Mouse (Mus musculus) CH12.LX (cell line): ENCODE measurements around the gene Bcl2l15.

Experiments used
- JUN ChIP-seq: IDR thresholded peaks from 2 replicates; pipeline ENCODE4 v1.6.1; 2011; ENCODE audit warnings: low read depth, mild to moderate bottlenecking, low read length, improper control_type of control experiment, moderate library complexity; ENCODE audit not compliant: insufficient read depth
- MAX ChIP-seq: IDR thresholded peaks from 2 replicates; pipeline ENCODE4 v1.6.1; 2011; ENCODE audit warnings: low read length, improper control_type of control experiment
- MAZ ChIP-seq: IDR thresholded peaks from 2 replicates; pipeline ENCODE4 v1.6.1; 2012; ENCODE audit warnings: low read depth, mild to moderate bottlenecking, inconsistent platforms, low read length, improper control_type of control experiment, moderate library complexity
- POLR2A ChIP-seq: IDR thresholded peaks from 2 replicates; pipeline ENCODE4 v1.6.1; 2011; ENCODE audit warnings: low read depth, mild to moderate bottlenecking, improper control_type of control experiment, low read length
- USF1 ChIP-seq: IDR thresholded peaks from 2 replicates; pipeline ENCODE4 v1.6.1; 2014; ENCODE audit warnings: low read depth, mild to moderate bottlenecking, inconsistent platforms, low read length, improper control_type of control experiment
- USF2 ChIP-seq: conservative IDR thresholded peaks from 2 replicates; pipeline ENCODE4 v1.6.1; 2011; ENCODE audit warnings: low read depth, low read length, improper control_type of control experiment
- ZKSCAN1 ChIP-seq: IDR thresholded peaks from 2 replicates; pipeline ENCODE4 v1.6.1; 2012; ENCODE audit warnings: low read depth, inconsistent platforms, low read length, improper control_type of control experiment, borderline replicate concordance

GRCm38 (mm10) chr3:103829036-103829435, 3.4 kb upstream of the Bcl2l15 start:
- TF ChIP-seq USF2, result no peak
- TF ChIP-seq USF1, result no peak
- no peak for TF ChIP-seq MAX
- no peak for TF ChIP-seq ZKSCAN1
- TF ChIP-seq MAZ, result no peak
- TF ChIP-seq JUN, result no peak
- no peak for TF ChIP-seq POLR2A
